Mouse (Mus musculus): ENCODE measurements around the gene Dpp4. TPM values are rescaled to one million over a fixed set of nuclear protein-coding genes. Genes with fewer than 3 reads are reported as not detected.

Dpp4 gene
- 0.23 and 1.6 TPM in 2 replicates for polyA plus RNA-seq (2012; ENCODE audit: low replicate concordance)

DNA sequence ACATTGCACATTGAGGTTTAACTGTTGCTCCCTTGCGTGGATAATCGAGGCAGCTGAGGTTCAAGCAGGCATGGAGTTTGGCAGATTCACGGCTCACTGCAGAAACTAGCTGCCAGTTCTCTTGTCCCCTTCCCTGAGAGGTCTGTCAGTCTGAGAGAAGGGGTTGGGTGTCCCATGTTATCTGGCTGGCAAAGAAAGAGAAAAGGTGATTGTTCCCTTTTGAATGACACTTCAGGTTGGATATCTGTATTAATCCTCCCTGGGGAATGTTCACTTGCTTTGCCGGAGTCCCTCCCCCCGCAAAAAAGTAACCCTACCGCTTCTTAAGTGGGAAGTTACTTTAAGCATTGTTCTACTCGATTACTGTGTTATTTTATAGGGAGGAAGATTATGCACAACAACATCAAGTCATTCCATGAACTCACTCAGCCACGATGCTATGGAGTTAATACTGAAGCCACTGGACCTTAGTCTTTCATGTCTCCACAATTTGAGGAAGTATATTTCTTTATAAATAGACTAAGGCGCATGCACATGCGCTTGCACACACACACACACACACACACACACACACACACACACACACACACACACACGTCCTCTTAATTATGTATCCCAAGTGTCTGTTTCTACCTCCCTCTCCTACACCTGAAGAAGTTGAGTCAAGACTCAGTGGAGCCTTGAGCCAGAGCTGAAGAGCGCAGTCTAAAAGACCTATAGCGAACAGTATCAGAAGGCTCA is at the start of gene Dpp4:
TSS of gene Dpp4 (minus strand) at position 151 of the 741 bp plus-strand sequence.

Other genes with a start within 250 kb of the Dpp4 start
- gene Gcg, start 71.4 kb upstream of the Dpp4 start, polyA plus RNA-seq (2012; ENCODE audit: low replicate concordance), result 0.31 TPM in 1 of 2 replicates, not detected in the other
- gene Fap, start 161.8 kb upstream of the Dpp4 start, polyA plus RNA-seq (2012; ENCODE audit: low replicate concordance), result 0.10 TPM in 1 of 2 replicates, not detected in the other
- gene Ifih1, start 234.0 kb upstream of the Dpp4 start, polyA plus RNA-seq (2012; ENCODE audit: low replicate concordance), result 8.6 and 11.5 TPM in 2 replicates